Comparison of ENCODE assay signal across 8 mouse cellular contexts in the genomic region with DNA sequence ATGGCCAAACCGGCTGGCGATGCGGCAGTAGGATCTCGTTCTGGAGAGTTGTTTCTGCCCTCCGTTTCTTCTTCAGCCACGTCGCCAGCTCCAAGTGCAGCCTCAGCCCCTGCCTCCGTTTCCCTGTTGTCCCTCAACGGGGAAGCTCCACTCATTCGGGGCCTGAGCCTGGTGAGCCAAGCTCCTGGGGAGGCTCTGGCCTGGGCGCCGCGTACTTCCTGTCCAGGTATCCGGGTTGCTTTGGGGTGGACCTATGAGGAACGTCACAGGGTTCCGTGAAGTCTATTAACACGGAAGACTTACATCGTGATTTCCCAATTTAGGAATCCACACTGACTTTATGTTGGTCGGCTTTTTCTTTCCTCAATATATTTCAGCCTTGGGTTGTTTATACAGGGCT. TPM values are rescaled to one million over a fixed set of nuclear protein-coding genes. Genes with fewer than 3 reads are reported as not detected.
DNase-seq lines count a peak whose midpoint lies in the region; ATAC-seq lines count a peak whose summit lies in the region.

No protein-coding gene starts in this region.

- peak overlapping the region; percentile 98 for H3K4me2 ChIP-seq in hindbrain, embryonic 16.5 days (ENCODE audit: low read length)
- peak overlapping the region; percentile 94 for H3K4me2 ChIP-seq in liver, embryonic 13.5 days

- ATAC-seq in erythroid progenitor cell, adult 5-6 weeks (replicated peaks; ENCODE audit: low FRiP score, poor library complexity, severe bottlenecking), result peak; percentile 32; the same call in 1 of the 2 replicates
- ATAC-seq in hindbrain, embryonic 16.5 days, result no peak
- ATAC-seq in liver, embryonic 13.5 days (ENCODE audit: low read depth), result peak; percentile 30; the same call in 1 of the 2 replicates
- peak; percentile 57; the same call in 1 of the 2 replicates for ATAC-seq in monocyte, adult 5-6 weeks (replicated peaks; ENCODE audit: insufficient number of reproducible peaks, low FRiP score, low TSS enrichment, poor library complexity, severe bottlenecking)

- H3K9ac ChIP-seq in hindbrain, embryonic 16.5 days (ENCODE audit: low read depth, low read length), result peak overlapping the region; percentile 93
- H3K9ac ChIP-seq in liver, embryonic 13.5 days, result peak overlapping the region; percentile 86

- WGBS in hindbrain, embryonic 16.5 days, result under 1% methylated on average over 19 of the region's 19 CpGs
- under 1% methylated on average over 19 of the region's 19 CpGs for WGBS in liver, embryonic 13.5 days (ENCODE audit: insufficient replicate concordance)

- no peaks in the 10 kb centered on the region for H3K27me3 ChIP-seq in hindbrain, embryonic 16.5 days (replicated peaks; ENCODE audit: control insufficient read depth, insufficient read depth, low read length)
- no peaks in the 10 kb centered on the region for H3K27me3 ChIP-seq in liver, embryonic 13.5 days

- H3K36me3 ChIP-seq in hindbrain, embryonic 16.5 days (ENCODE audit: control insufficient read depth, insufficient read depth, low read length), result peaks cover 14% of the 10 kb centered on the region
- H3K36me3 ChIP-seq in liver, embryonic 13.5 days, result peaks cover 50% of the 10 kb centered on the region

- peak overlapping the region; percentile 85 for H3K4me3 ChIP-seq in hindbrain, embryonic 16.5 days (ENCODE audit: low read length)
- H3K4me3 ChIP-seq in liver, embryonic 13.5 days (replicated peaks), result peak overlapping the region; percentile 87

- H3K4me1 ChIP-seq in hindbrain, embryonic 16.5 days (ENCODE audit: control insufficient read depth, insufficient read depth, low read depth, low read length), result peaks cover 19% of the 10 kb centered on the region
- peaks cover 51% of the 10 kb centered on the region for H3K4me1 ChIP-seq in liver, embryonic 13.5 days (replicated peaks)

- H3K27ac ChIP-seq in hindbrain, embryonic 16.5 days (ENCODE audit: low read depth, low read length), result peak overlapping the region; percentile 91
- peak overlapping the region; percentile 97 for H3K27ac ChIP-seq in liver, embryonic 13.5 days

- no peaks in the 10 kb centered on the region for H3K9me3 ChIP-seq in hindbrain, embryonic 16.5 days (ENCODE audit: control insufficient read depth, low read length)
- H3K9me3 ChIP-seq in liver, embryonic 13.5 days (replicated peaks), result no peaks in the 10 kb centered on the region

- peak; percentile 40 for DNase-seq in embryo, embryonic 10 days (ENCODE audit: low spot score)
- no peak for DNase-seq in embryo, embryonic 9.5 days (ENCODE audit: extremely low spot score)
- DNase-seq in MN1 (ENCODE audit: low spot score), result peak; percentile 46
- peak; percentile 55 for DNase-seq in liver, embryonic 13.5 days
- DNase-seq in gastrocnemius, postnatal 10 days, result no peak

RNA-seq across cellular contexts. Expression of gene Atg9a, which starts 0.5 kb away (rescaled TPM):
- 29.2 and 39.4 TPM in 2 replicates for total RNA-seq in erythroid progenitor cell, adult 5-6 weeks (2015; ENCODE audit: low replicate concordance)
- total RNA-seq in erythroid progenitor cell, adult 5-6 weeks (2017; ENCODE audit: low replicate concordance), result 38.8 and 54.5 TPM in 2 replicates
- 62.1 and 70.5 TPM in 2 replicates for polyA plus RNA-seq in hindbrain, embryonic 16.5 days (2015; fragmentation: Nextera tagmentation; extraction: Ambion mirVana)
- 18.2 and 21.0 TPM in 2 replicates for polyA plus RNA-seq in liver, embryonic 13.5 days (2015; fragmentation: Nextera tagmentation; extraction: Ambion mirVana)
- 14.6 to 21.0 TPM (median 20.4 TPM) in 3 replicates for total RNA-seq in monocyte, adult 5-6 weeks (2017)
- 10 to 100 TPM; 50.8 to 51.0 TPM for total RNA-seq in gastrocnemius, postnatal 10 days (2021)

RNA-seq across cellular contexts. Expression of gene Ankzf1, which starts 0.5 kb away (rescaled TPM):
- 5.9 and 7.6 TPM in 2 replicates for total RNA-seq in erythroid progenitor cell, adult 5-6 weeks (2015; ENCODE audit: low replicate concordance)
- 8.9 and 10.0 TPM in 2 replicates for total RNA-seq in erythroid progenitor cell, adult 5-6 weeks (2017; ENCODE audit: low replicate concordance)
- polyA plus RNA-seq in hindbrain, embryonic 16.5 days (2015; fragmentation: Nextera tagmentation; extraction: Ambion mirVana), result 26.9 and 27.8 TPM in 2 replicates
- polyA plus RNA-seq in liver, embryonic 13.5 days (2015; fragmentation: Nextera tagmentation; extraction: Ambion mirVana), result 9.3 and 9.9 TPM in 2 replicates
- 23.7 to 43.4 TPM (median 31.6 TPM) in 3 replicates for total RNA-seq in monocyte, adult 5-6 weeks (2017)
- 1 to 10 TPM; 6.8 to 9.4 TPM for total RNA-seq in gastrocnemius, postnatal 10 days (2021)

RNA-seq across cellular contexts. Expression of gene Abcb6, which starts 12.3 kb away (rescaled TPM):
- 198 and 219 TPM in 2 replicates for total RNA-seq in erythroid progenitor cell, adult 5-6 weeks (2015; ENCODE audit: low replicate concordance)
- total RNA-seq in erythroid progenitor cell, adult 5-6 weeks (2017; ENCODE audit: low replicate concordance), result 116 and 174 TPM in 2 replicates
- polyA plus RNA-seq in hindbrain, embryonic 16.5 days (2015; fragmentation: Nextera tagmentation; extraction: Ambion mirVana), result 53.9 and 57.6 TPM in 2 replicates
- 69.9 and 77.9 TPM in 2 replicates for polyA plus RNA-seq in liver, embryonic 13.5 days (2015; fragmentation: Nextera tagmentation; extraction: Ambion mirVana)
- 0.96 to 3.0 TPM (median 1.8 TPM) in 3 replicates for total RNA-seq in monocyte, adult 5-6 weeks (2017)
- 10 to 100 TPM; 20.8 to 24.2 TPM for total RNA-seq in gastrocnemius, postnatal 10 days (2021)

RNA-seq across cellular contexts. Expression of gene Glb1l, which starts 18.2 kb away (rescaled TPM):
- total RNA-seq in erythroid progenitor cell, adult 5-6 weeks (2015; ENCODE audit: low replicate concordance), result 23.1 and 23.9 TPM in 2 replicates
- 14.2 and 43.3 TPM in 2 replicates for total RNA-seq in erythroid progenitor cell, adult 5-6 weeks (2017; ENCODE audit: low replicate concordance)
- polyA plus RNA-seq in hindbrain, embryonic 16.5 days (2015; fragmentation: Nextera tagmentation; extraction: Ambion mirVana), result 20.1 and 21.1 TPM in 2 replicates
- polyA plus RNA-seq in liver, embryonic 13.5 days (2015; fragmentation: Nextera tagmentation; extraction: Ambion mirVana), result 3.8 and 5.0 TPM in 2 replicates
- total RNA-seq in monocyte, adult 5-6 weeks (2017), result 9.2 to 12.8 TPM (median 9.2 TPM) in 3 replicates
- 1 to 10 TPM; 6.5 to 8.6 TPM for total RNA-seq in gastrocnemius, postnatal 10 days (2021)

RNA-seq across cellular contexts. Expression of gene Stk16, which starts 18.2 kb away (rescaled TPM):
- 96.0 and 112 TPM in 2 replicates for total RNA-seq in erythroid progenitor cell, adult 5-6 weeks (2015; ENCODE audit: low replicate concordance)
- 82.3 and 141 TPM in 2 replicates for total RNA-seq in erythroid progenitor cell, adult 5-6 weeks (2017; ENCODE audit: low replicate concordance)
- 144 and 145 TPM in 2 replicates for polyA plus RNA-seq in hindbrain, embryonic 16.5 days (2015; fragmentation: Nextera tagmentation; extraction: Ambion mirVana)
- polyA plus RNA-seq in liver, embryonic 13.5 days (2015; fragmentation: Nextera tagmentation; extraction: Ambion mirVana), result 90.7 and 90.8 TPM in 2 replicates
- 35.5 to 62.5 TPM (median 42.0 TPM) in 3 replicates for total RNA-seq in monocyte, adult 5-6 weeks (2017)
- total RNA-seq in gastrocnemius, postnatal 10 days (2021), result 10 to 100 TPM; 31.8 to 40.3 TPM

Comparison
In these comparisons a context has a peak if more than half of its experiments do, and no peak if none do; other contexts are left out.
1. DNase-seq: peak in embryo, embryonic 10 days (single experiment), MN1 (single experiment) and liver, embryonic 13.5 days (single experiment); none in embryo, embryonic 9.5 days (single experiment) and gastrocnemius, postnatal 10 days (single experiment).
2. RNA of gene Abcb6, which starts 12.3 kb away (total RNA-seq): 116 to 219 TPM in erythroid progenitor cell, adult 5-6 weeks; 20.8 to 24.2 TPM in gastrocnemius, postnatal 10 days and 0.96 to 3.0 TPM in monocyte, adult 5-6 weeks; every median in the first group is over 4 times any median in the second.